8 mouse cellular contexts compared by ENCODE assay signal in the genomic region with DNA sequence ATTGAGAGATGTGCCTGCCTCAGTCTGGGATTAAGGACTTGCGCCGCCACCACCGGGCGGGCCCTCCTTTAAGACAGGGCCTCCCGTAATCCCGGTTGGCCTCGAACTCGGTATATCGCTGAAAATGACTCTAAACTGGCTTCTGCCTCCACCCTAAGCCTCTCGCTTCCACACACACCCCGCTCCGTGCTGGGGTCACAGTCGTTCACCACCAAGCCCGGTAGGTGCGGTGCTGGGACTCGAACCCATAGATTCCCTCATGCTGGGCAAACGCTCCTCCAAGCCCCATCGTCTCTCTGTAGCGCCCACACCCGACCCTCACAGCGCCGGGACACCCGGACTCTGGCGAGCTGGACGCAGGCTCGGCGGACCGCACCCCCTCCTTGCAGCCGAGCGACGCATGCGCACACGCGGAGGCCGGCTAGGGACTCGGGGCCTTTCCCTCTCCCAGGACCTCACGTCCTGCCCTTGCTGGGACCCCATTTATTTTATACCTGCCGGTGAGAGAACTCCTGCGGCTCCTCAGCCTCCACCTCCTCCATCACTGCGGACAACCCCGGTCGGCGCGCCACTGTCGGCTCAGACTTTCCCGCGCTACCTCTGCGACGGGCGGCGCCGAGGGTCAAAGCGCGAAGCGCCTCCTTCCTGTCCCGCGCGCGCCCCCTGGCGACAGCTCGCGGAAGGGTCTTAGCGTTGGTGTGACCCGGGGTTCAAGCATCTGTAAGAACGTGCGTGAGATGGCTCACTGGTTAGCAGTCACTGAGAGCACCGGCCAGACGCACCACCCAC. TPM values are rescaled to one million over a fixed set of nuclear protein-coding genes. Genes with fewer than 3 reads are reported as not detected.
A peak's percentile ranks its signal among the peaks of the same experiment; 100 is the strongest.
DNase-seq lines count a peak whose midpoint lies in the region; ATAC-seq lines count a peak whose summit lies in the region.

Gene Cenps, minus strand, starts transcription at position 648 of the 789 bp plus-strand sequence.

- peak; percentile 90 for ATAC-seq in intestine, embryonic 14.5 days (replicated peaks; ENCODE audit: low FRiP score, low TSS enrichment, low read depth)

- no peaks in the 10 kb centered on the region for H3K27me3 ChIP-seq in intestine, embryonic 14.5 days (replicated peaks; ENCODE audit: control insufficient read depth, insufficient read depth, low read length)

- H3K4me1 ChIP-seq in intestine, embryonic 14.5 days (replicated peaks; ENCODE audit: control insufficient read depth, insufficient read depth, low read length) = peaks cover 5% of the 10 kb centered on the region; the same call in 1 of the 2 replicates

- intact Hi-C loops in gastrocnemius, postnatal 14 days (cut with DNase I; ENCODE audit: low total_unique reads) = no loop called here
- intact Hi-C loops in left cerebral cortex, postnatal 14 days (cut with DNase I) = loop anchor here (2.0 kb wide), 1 partner anchor 60 kb away; no protein-coding TSS in a partner anchor

- no peaks in the 10 kb centered on the region for H3K9me3 ChIP-seq in intestine, embryonic 14.5 days (ENCODE audit: control insufficient read depth, low read length)

- WGBS in intestine, embryonic 14.5 days = 1% methylated on average over 68 of the region's 68 CpGs

- peak within 1 kb of the TSS; percentile 78 for H3K27ac ChIP-seq in intestine, embryonic 14.5 days (ENCODE audit: low read depth)

- H3K36me3 ChIP-seq in intestine, embryonic 14.5 days (ENCODE audit: control insufficient read depth, insufficient read depth, low read length) = no peaks in the 10 kb centered on the region

- H3K4me3 ChIP-seq in intestine, embryonic 14.5 days (ENCODE audit: low read depth, low read length) = peak within 1 kb of the TSS; percentile 65

- H3K4me2 ChIP-seq in intestine, embryonic 14.5 days (ENCODE audit: low read length) = peak within 1 kb of the TSS; percentile 69

- peak; percentile 81 for DNase-seq in adipocyte (ENCODE audit: low spot score)
- DNase-seq in embryo, embryonic 10 days (ENCODE audit: low spot score) = peak; percentile 95
- DNase-seq in gastrocnemius, postnatal 14 days = peak; percentile 91
- DNase-seq in intestine, embryonic 14.5 days (ENCODE audit: low spot score) = peak; percentile 99
- peak; percentile 88 to 92 for DNase-seq in left cerebral cortex, postnatal 14 days (ENCODE audit: low spot score in 2 of 2)
- peak; percentile 94 for DNase-seq in mesoderm, embryonic 11.5 days (ENCODE audit: low read depth, low spot score)
- DNase-seq in right cerebral cortex, postnatal 36 days (ENCODE audit: low spot score in 2 of 2) = peak; percentile 80 to 82
- DNase-seq in yolk sac, embryonic 10.5 days (ENCODE audit: low spot score) = peak; percentile 92

- peak within 1 kb of the TSS; percentile 68 for H3K9ac ChIP-seq in intestine, embryonic 14.5 days (ENCODE audit: low read length)

RNA-seq across cellular contexts. Expression of gene Cenps, which starts in this region (rescaled TPM):
- 1 to 10 TPM; 5.6 to 6.5 TPM for total RNA-seq in gastrocnemius, postnatal 14 days (2021)
- polyA plus RNA-seq in intestine, embryonic 14.5 days (2014; fragmentation: Nextera tagmentation; extraction: Ambion mirVana) = 30.1 and 33.8 TPM in 2 replicates
- total RNA-seq in left cerebral cortex, postnatal 14 days (2021) = 10 to 100 TPM; 22.7 to 24.1 TPM

Comparison
In these comparisons a context has a peak if more than half of its experiments do, and no peak if none do; other contexts are left out.
1. Peak in every context shown above with its lines: DNase-seq, ATAC-seq, H3K4me3 ChIP-seq and H3K27ac ChIP-seq.